Mouse (Mus musculus) forebrain, embryonic 10.5 days (tissue): ENCODE measurements at regions not wholly inside any gene's neighbourhood (a gene's known extent, or its start where the extent isn't known, plus 50 kb on each side); places are given as distances from the start of the nearest gene placed in this dataset.
"Not testable (repeated sequence)": the region's sequence is repeated elsewhere in the genome, so short reads cannot be mapped to it uniquely, and the experiment has no call there.

ENCODE experiments used
- DNase-seq: peaks from one replicate; pipeline ENCODE4 v3.0.0-alpha.2; 2017; ENCODE audit warnings: low spot score; ENCODE audit errors: extremely low spot score
- H3K27ac ChIP-seq: fragments of 300-500 bp; sonication (generic); 2 replicates; pipeline ENCODE4 v1.5.1; 2016; ENCODE audit warnings: mild to moderate bottlenecking
- H3K27me3 ChIP-seq: fragments of 300-500 bp; sonication (generic); 2 replicates; pipeline ENCODE4 v1.6.1; 2016; ENCODE audit warnings: mild to moderate bottlenecking; ENCODE audit not compliant: poor library complexity, severe bottlenecking
- H3K36me3 ChIP-seq: fragments of 300-500 bp; sonication (generic); replicated peaks from 2 replicates; pipeline ENCODE4 v1.6.1; 2016; ENCODE audit warnings: mild to moderate bottlenecking, moderate library complexity
- H3K4me1 ChIP-seq: fragments of 300-500 bp; sonication (generic); 2 replicates; pipeline ENCODE4 v1.6.1; 2016
- H3K4me3 ChIP-seq: fragments of 300-500 bp; sonication (generic); 2 replicates; pipeline ENCODE4 v1.5.1; 2016; ENCODE audit warnings: mild to moderate bottlenecking, moderate library complexity
- H3K9me3 ChIP-seq: fragments of 300-500 bp; sonication (generic); 2 replicates; pipeline ENCODE4 v1.6.1; 2016; ENCODE audit warnings: mild to moderate bottlenecking, moderate library complexity
- WGBS: fragments of 180-500 bp; shearing (Covaris S2); methylation state at CpG from one replicate; pipeline ENCODE4 v1.1.7; 2016; 5-methylcytosine and 5-hydroxymethylcytosine counted together

DNA sequence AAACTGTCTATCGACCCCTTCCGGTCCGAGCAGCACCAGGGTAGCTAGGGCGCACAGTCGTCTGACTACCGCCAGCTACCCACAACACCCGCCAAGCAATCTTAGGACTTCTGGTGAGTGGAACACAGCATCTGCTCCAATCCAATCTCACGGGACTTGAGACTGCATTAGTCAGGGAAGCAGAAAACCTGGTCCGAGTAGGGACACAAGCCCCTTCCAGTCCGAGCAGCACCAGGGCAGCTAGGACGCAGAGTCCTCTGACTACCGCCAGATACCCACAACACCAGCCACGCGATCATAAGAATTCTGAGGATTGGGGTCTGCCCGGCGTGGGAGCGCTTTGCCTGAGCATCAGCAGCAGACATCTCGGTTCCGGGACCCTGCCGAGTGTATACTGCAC lies 79.6 kb downstream of the Gm10715 start:
- H3K9me3 ChIP-seq = peaks cover 46% of the 10 kb centered on the region
- not testable (repeated sequence) for H3K4me1 ChIP-seq, H3K4me3 ChIP-seq, H3K36me3 ChIP-seq, H3K27me3 ChIP-seq, H3K27ac ChIP-seq, DNase-seq
- WGBS = 89% methylated on average over 20 of the region's 20 CpGs

DNA sequence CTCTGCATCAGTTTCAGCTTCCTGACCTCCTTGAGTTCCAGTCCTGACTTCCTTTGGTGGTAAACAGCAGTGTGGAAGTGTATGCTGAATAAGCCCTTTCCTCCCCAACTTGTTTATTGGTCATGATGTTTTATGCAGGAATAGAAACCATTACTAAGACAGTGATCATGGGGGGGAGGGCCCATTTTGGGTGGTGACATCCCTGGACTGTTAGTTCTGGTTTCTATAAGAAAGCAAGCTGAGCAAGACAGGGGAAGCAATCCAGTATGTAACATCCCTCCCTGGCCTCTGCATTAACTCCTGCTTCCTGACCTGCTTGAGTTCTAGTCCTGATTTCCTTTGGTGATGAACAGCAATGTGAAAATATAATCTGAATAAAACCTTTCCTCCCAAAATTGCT lies 124.5 kb downstream of the Gm10715 start:
- no peak overlapping the region for H3K27ac ChIP-seq
- no peak overlapping the region for H3K4me3 ChIP-seq
- H3K9me3 ChIP-seq = peaks cover 68% of the 10 kb centered on the region
- no peaks in the 10 kb centered on the region for H3K4me1 ChIP-seq
- H3K36me3 ChIP-seq = no peaks in the 10 kb centered on the region
- no peaks in the 10 kb centered on the region for H3K27me3 ChIP-seq
- no peak for DNase-seq

DNA sequence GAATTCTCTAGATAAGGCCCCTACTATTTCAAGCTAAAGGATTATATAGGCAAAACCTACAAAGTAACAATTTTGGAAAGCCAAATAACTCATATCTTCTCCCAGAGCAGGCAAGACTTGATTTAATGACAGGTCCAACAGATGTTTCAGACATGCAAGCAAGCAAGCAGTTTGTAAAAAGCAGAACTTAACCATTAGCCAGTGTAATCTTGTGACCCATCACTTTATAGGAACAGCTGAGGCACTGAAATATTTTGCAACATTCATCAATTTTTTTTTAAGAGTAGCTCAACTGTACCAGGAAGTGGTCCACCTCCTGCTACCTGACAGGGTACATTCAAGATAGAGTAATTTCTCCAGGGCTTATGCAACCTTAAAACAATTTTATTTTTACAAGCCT lies 147.7 kb downstream of the Gm10715 start:
- no peaks in the 10 kb centered on the region for H3K36me3 ChIP-seq
- H3K27ac ChIP-seq = no peak overlapping the region
- no peaks in the 10 kb centered on the region for H3K27me3 ChIP-seq
- H3K4me1 ChIP-seq = no peaks in the 10 kb centered on the region
- no peak for DNase-seq
- peaks cover 80% of the 10 kb centered on the region for H3K9me3 ChIP-seq
- no peak overlapping the region for H3K4me3 ChIP-seq

DNA sequence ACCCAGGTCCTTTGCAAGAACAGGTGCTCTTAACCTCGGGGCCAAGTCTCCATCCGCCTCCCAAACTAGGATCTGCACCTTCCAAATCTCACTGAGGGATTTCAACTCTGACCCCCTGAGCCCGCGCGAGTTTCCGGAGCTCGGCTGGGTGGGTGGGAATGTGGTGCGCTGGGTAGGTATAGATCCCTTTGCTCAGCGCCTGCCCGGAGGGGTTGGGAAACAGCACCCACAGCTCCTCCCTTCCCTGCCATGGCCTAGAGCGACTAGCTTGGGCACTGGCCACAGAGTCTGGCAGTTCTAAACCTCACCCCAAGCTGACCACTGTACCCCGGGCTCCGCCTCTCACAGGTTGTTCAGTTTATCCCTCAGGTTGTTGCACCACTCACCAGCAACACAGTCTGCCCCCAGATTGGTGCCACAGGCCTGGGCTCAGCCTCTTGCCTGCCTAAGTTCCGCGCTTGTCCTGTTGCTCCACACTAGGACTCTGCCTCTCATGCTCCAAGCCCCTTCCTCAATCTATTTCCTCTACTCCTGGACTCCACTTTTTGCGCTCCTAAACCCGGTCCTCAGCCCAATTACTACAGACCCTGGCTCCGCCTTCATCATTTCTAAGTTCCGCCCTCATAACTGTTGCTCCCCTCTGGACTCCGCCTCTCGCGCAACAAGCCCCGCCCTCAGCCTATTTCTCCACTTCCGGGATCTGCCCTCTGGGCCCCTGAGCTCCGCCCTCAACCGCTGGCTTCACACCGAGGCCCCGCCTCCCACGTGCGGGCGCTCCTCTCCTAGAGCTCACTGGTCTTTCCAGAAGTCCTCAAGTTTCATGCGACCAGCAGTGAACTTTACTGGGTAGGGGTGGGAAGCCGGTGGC lies 135.6 kb upstream of the Alkbh8 start:
- Histone ChIP-seq H3K36me3 (no peaks in the 10 kb centered on the region), H3K27me3 (no peaks in the 10 kb centered on the region), H3K4me3 (no peak overlapping the region), H3K27ac (no peak overlapping the region), H3K9me3 (peaks cover 65% of the 10 kb centered on the region), H3K4me1 (no peaks in the 10 kb centered on the region)
- WGBS = 41% methylated on average over 33 of the region's 33 CpGs
- DNase-seq = no peak

DNA sequence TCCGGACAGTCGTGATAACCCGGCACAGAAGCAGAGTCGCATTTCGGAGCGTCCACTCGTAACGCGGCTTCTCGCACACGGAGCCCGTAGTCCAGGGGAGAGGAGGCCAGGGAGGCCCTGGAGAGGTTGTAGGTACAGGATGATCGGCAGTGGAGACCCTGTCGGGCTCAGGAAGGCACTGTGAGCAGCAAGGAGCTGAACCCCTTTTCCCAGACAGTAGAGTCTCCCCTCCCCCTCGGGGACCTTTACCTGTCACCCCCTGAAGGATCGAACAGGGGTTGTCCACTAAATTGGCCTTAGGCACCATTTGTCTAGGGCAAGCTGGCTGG lies 135.0 kb upstream of the Alkbh8 start:
- not testable (repeated sequence) for DNase-seq, H3K4me3 ChIP-seq, H3K36me3 ChIP-seq

DNA sequence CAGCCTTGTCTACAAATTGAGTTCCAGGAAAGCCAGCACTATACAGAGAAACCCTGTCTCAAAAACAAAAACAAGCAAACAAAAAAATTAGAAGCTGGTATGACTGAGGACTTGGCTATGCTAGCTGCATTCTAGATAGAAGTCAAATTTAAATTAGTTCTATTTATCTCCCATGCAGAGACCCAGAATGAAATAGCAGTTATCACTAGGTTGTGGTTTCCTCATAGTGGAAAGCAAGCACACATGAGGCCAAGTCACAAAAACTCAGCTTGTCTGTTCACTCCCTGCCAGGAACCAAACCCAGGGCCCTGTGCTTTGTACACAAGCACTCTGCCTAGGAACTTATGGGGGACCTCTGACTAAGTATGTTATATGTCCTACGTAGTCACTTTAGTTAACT lies 126.8 kb upstream of the Alkbh8 start:
- not testable (repeated sequence) for H3K4me1 ChIP-seq, H3K36me3 ChIP-seq, DNase-seq, H3K27me3 ChIP-seq, H3K4me3 ChIP-seq, H3K27ac ChIP-seq
- peaks cover 48% of the 10 kb centered on the region for H3K9me3 ChIP-seq
- WGBS = 100% methylated on average over 1 of the region's 1 CpGs

More for the DNA sequence above, 135.0 kb upstream of the Alkbh8 start:
- not testable (repeated sequence) for H3K27ac ChIP-seq, H3K4me1 ChIP-seq, H3K27me3 ChIP-seq
- H3K9me3 ChIP-seq = peaks cover 64% of the 10 kb centered on the region
- 52% methylated on average over 16 of the region's 16 CpGs for WGBS

DNA sequence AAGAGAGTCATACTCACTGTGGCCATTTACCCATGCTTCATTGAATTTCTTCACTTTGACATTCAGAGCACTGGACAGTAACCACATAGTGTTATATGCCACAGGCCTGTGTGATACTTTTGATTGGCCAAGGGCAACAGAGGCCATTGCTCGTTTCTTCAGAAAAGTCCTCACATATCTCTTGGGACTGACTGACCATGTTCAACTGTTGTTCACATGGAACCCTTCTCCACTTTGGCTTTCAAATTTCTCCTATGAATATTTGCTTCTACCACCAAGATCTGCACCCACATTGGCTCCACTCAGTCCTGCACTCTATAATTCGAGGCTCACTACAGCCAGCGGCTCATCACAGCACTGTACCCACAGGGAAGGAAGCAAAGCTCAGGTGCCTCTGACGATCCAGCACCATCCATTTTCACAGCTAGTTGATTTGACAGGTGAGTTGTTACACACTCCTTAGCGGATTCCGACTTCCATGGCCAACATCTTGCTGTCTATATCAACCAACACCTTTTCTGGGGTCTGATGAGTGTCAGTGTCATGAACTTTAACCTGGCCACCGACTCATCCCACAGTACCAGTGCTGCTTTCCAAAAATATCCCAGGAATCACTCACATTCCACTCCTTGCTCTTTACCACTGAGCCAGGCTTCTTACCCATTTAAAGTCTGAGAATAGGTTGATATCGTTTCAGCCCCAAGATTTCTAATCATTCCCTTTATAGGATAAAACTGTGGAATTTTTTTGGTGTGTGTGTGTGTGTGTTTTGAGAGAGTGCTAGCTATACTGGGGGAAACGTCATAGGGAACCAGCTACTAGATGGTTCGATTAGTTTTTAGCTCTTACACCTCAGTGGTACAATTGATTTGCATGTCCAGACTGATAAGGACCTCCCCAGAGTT lies 76.3 kb upstream of the Alkbh8 start:
- H3K9me3 ChIP-seq = peaks cover 85% of the 10 kb centered on the region
- WGBS = 67% methylated on average over 10 of the region's 10 CpGs

DNA sequence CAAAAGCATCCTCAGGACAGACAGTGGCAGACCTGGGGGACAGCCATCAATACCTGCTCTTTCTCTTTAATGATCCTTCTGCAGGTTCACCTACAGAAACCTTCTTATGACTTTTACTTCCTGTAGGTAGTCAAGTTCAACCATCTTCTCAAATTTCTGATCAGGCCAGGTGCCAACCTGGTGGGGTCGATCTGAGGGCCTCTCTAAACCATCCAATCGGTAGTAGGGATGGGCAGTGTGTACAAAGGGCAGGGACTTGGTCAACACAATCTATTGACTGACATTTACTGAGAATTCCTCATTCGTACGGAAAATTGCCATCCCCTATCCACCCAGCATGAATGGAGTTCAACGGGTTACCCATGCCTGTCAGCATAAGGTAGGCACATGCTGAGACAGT lies 74.8 kb upstream of the Alkbh8 start:
- Histone ChIP-seq H3K9me3 (peaks cover 83% of the 10 kb centered on the region), H3K4me1 (no peaks in the 10 kb centered on the region), H3K27ac (no peak overlapping the region), H3K36me3 (no peaks in the 10 kb centered on the region), H3K27me3 (no peaks in the 10 kb centered on the region), H3K4me3 (no peak overlapping the region)
- WGBS = 87% methylated on average over 5 of the region's 5 CpGs
- DNase-seq = no peak

More for the DNA sequence above, 76.3 kb upstream of the Alkbh8 start:
- Histone ChIP-seq H3K4me1 (no peaks in the 10 kb centered on the region), H3K27me3 (no peaks in the 10 kb centered on the region), H3K36me3 (no peaks in the 10 kb centered on the region), H3K27ac (no peak overlapping the region), H3K4me3 (no peak overlapping the region)
- DNase-seq = peak; percentile 99

DNA sequence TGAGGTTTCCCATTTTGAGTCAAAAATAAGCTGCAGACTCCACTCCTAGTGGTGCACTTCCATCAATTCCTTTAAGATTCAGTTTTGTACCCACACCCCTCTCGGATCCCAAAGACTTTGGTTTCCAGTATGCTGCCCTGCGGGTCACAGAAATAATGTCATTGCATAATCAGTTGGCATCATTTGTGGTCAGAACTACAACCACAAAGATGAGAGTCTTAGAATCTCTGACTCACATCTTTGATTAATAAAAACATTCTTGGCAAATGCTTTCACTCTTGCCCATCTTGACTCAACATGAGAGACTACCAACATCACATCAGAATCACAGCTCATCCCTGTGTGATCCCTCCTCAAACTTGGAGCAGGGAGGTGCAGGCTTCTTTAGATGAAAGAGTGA lies 74.1 kb upstream of the Alkbh8 start:
- Histone ChIP-seq H3K9me3 (peaks cover 87% of the 10 kb centered on the region), H3K4me1 (no peaks in the 10 kb centered on the region), H3K4me3 (no peak overlapping the region), H3K27me3 (no peaks in the 10 kb centered on the region), H3K27ac (no peak overlapping the region), H3K36me3 (no peaks in the 10 kb centered on the region)
- 84% methylated on average over 2 of the region's 2 CpGs for WGBS
- no peak for DNase-seq

DNA sequence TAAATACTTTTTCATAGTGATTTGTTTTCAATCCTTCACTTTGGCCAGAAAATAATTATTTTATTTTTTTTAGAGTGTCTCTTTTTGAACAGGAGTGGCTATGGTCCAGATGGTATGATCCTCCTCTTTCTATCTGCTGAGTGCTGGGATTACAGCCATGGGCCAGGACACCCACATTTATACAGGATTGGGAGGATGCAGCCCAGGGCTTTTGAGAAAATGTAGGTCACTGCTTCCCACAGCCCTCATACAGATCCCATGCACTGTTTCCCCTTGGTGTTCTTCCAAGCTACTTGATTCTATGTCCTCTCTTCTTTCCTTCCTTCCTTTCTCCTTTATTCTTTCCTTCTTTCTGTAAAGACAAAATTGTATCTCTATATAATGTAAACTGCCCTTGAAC lies 70.5 kb upstream of the Alkbh8 start:
- H3K4me3 ChIP-seq = no peak overlapping the region
- H3K36me3 ChIP-seq = no peaks in the 10 kb centered on the region
- H3K4me1 ChIP-seq = no peaks in the 10 kb centered on the region
- no peak for DNase-seq
- peaks cover 86% of the 10 kb centered on the region for H3K9me3 ChIP-seq
- no peak overlapping the region for H3K27ac ChIP-seq
- H3K27me3 ChIP-seq = no peaks in the 10 kb centered on the region

DNA sequence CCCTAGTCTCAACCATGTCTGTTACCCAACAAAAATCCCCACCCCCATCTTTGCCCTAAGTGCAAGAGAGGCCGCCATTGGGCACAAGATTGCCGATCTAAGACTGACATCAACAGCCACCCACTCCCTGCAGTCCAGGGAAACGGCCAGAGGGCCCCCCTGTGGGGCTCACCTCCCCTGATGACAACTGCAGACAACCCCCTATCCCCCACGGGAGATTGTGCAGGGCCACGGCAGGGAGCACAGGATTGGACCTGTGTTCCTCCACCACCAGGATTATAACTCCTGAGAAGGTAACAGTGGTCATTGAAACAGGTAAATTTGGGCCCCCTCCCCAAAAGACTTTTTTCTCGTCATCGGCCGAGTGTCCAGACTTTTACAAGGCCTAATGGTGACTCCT lies 54.4 kb upstream of the Alkbh8 start:
- WGBS = 83% methylated on average over 8 of the region's 8 CpGs
- DNase-seq, H3K4me1 ChIP-seq, H3K27ac ChIP-seq, H3K36me3 ChIP-seq, H3K4me3 ChIP-seq, H3K27me3 ChIP-seq: not testable (repeated sequence)
- H3K9me3 ChIP-seq = peaks cover 62% of the 10 kb centered on the region

DNA sequence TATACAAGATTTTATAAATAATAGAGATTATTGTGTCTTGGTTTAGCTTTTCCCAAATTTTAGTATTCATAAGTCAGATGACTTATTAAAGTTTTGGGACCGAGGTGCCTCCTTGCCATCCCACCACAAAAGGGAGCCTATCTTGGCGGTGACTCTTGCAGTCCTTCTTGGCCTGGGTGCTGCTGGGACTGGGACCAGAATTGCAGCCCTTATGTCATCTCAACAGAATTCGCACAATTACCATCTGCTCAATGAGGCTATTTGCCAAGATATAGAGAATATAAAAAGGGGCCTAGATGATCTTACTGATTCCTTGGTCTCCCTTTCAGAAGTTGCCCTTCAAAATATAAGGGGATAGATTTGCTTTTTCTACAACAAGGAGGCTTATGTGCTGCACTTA lies 53.0 kb upstream of the Alkbh8 start:
- WGBS = 94% methylated on average over 3 of the region's 3 CpGs
- H3K27ac ChIP-seq, H3K27me3 ChIP-seq, H3K4me1 ChIP-seq, H3K4me3 ChIP-seq, DNase-seq, H3K36me3 ChIP-seq: not testable (repeated sequence)
- peaks cover 50% of the 10 kb centered on the region for H3K9me3 ChIP-seq

DNA sequence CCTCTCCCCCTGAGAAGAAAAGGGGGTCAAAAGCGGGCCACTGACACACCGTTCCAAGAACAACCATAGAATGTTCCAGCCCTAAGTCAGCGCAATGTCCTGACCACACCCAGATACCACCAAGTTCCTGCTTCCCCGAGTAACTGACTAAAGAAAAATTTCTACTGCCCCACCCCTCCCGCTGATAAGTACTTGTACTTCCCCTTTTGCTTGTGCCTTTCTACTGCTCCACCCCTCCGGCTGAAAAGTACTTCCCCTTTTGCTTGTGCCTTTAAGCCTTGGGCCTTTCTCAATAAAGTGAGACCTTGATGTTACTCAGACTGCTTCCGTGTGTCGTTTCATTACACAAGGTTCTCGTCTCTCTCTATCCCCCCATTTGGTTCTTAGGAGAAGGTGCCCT lies 51.6 kb upstream of the Alkbh8 start:
- not testable (repeated sequence) for DNase-seq
- 94% methylated on average over 9 of the region's 9 CpGs for WGBS

More for the DNA sequence above, 51.6 kb upstream of the Alkbh8 start:
- not testable (repeated sequence) for H3K36me3 ChIP-seq, H3K4me3 ChIP-seq, H3K4me1 ChIP-seq, H3K27ac ChIP-seq, H3K27me3 ChIP-seq
- peaks cover 36% of the 10 kb centered on the region for H3K9me3 ChIP-seq
